Mouse (Mus musculus) left cerebral cortex, postnatal 25 days (tissue): Measurements from ENCODE around the gene Kdm1a. TPM values are rescaled to one million over a fixed set of nuclear protein-coding genes. Genes with fewer than 3 reads are reported as not detected.
A peak's percentile ranks its signal among the peaks of the same experiment; 100 is the strongest.

ENCODE experiments used
- DNase-seq, 2 experiments: peaks; one replicate each; pipeline ENCODE4 v3.0.0; 2022; ENCODE audit warnings: low spot score in 2 of 2, mixed read lengths in 1 of 2
- intact Hi-C: fragments of 180-260 bp; cut with DNase I; formaldehyde crosslinking; loops from one replicate; pipeline ENCODE4 v1.15.1; 2025
- total RNA-seq, 2 experiments: library from RNA; stranded (reverse); gene quantifications; 2 replicates each; pipeline ENCODE4 v1.2.3; 2021

Kdm1a gene
- total RNA-seq = 10 to 100 TPM; 93.2 to 97.2 TPM

DNA sequence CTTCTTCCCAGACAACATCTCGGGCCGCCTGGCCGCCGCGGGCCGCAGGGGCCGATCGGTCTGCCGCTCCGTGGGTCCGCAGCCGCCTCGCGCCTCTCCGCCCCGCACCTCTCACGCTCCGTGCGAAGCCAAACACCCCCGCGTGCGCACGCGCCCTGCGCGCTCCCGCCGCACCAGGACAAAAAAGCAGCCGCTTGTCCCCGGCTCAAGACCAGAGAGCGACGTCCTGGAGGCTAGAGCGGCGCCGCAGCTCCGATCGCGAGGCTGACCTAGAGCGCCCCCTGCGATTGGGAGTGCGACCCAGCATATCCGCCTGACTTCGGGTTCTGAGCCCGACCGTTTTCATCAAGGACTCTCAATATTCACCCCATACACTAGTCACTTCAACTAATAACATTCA lies at the start of gene Kdm1a:
Kdm1a (minus strand) TSS at position 156 of the 400 bp plus-strand sequence.
- intact Hi-C loops = loop anchor here (1.0 kb wide), 1 partner anchor 147 kb away; no protein-coding TSS in a partner anchor
- peak; percentile 95 to 96 for DNase-seq

DNA sequence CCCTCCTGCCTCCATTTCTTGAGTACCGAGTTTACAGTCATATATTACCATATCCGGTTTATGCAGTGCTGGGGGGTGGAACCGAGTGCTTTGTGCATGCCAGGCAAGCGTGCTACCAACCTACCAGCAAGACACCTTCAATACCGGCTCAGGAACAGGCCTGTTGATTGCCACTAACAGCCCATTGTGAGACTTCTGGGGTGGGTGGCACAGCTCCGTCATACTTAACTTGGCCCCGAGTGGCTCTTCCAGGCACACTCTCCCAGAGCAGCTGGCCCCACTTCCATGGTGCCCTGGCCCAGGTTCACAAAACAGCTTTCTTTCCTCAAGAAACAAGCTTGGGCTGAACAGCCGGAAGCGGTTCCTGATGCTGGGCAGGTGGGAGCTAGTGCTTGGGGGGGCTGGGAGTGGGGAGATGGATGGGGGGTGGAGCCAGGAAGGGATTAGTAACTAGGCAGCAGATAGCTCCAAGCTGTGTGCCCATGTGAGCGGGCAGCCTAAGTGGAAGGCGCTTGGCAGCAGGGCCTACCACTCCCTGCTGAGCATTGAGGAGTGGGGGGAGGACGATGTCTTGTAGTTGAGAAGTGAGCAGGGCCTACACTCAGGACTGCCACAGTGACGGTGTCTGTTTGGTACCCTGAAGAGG lies 49.5 kb upstream of the Kdm1a start:
- intact Hi-C loops = loop anchor here (5.0 kb wide), 1 partner anchor 330 kb away; no protein-coding TSS in a partner anchor
- DNase-seq = peak in 1 of 2 experiments; percentile 65

GRCm38 (mm10) chr4:136651357-136651811 lies 48.9 kb upstream of the Kdm1a start:
- DNase-seq = peak in 1 of 2 experiments; percentile 45
- intact Hi-C loops = loop anchor here (5.0 kb wide), 1 partner anchor 331 kb away; no protein-coding TSS in a partner anchor

DNA sequence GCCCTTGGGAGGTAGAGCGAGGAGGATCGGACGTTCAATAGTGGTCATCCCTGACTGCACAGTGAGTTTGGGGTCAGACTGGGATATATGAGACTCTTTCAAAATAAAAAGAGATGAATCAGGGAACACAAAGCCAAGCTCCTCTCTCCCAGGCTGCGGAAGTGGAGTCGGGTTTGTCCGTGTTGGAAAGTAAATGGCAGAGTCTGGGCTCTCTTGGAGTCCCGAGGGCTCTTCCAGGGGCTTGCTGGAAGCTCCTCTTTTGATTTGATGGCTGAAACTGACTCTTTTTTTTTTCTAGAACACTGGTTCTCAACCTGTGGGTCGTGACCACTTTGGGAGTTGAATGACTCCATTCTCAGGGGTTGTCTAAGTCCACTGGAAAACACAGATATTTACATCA lies 47.7 kb upstream of the Kdm1a start:
- DNase-seq = no peak
- intact Hi-C loops = loop anchor here (5.0 kb wide), 1 partner anchor 332 kb away; no protein-coding TSS in a partner anchor

DNA sequence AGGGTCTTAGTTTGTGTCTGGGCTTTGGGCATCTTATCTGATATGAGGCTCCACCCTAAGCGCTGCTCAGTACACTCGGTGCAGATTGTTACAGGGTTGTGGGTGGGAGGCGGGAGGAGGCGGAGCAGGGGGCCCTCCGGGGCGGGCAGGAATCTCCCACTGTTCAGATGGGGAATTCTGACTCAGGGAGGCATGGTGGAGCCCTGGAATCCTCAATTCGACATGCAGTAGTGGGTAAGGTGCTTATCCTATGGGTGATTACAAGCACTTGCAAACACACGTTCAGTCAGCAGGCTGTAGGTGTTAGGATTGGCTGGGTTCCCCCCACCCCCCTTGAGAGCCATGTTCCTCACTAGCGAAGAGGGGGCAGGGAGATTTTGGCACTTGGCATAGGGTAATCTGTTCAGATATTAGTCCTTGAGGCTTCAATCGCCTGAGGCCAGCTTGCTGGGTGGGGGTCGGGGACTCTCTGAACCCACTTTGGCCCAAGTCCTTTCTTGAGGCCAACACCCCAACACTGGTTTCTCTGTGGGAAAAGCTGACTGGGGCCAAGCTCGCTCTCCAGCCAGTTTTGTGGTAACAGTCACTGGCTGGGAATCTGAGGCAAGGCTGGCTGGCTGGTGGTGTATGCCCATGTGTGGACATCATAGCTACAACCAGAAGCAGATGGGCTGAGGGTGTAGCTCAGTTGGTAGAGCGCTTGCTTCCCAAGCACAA lies 47.1 kb upstream of the Kdm1a start:
- peak in 1 of 2 experiments; percentile 40 for DNase-seq
- intact Hi-C loops = loop anchor here (1.0 to 5.0 kb wide), 3 partner anchors 226 to 423 kb away; no protein-coding TSS in a partner anchor

GRCm38 (mm10) chr4:136648922-136649479 lies 46.5 kb upstream of the Kdm1a start:
- DNase-seq = peak; percentile 84 to 91

DNA sequence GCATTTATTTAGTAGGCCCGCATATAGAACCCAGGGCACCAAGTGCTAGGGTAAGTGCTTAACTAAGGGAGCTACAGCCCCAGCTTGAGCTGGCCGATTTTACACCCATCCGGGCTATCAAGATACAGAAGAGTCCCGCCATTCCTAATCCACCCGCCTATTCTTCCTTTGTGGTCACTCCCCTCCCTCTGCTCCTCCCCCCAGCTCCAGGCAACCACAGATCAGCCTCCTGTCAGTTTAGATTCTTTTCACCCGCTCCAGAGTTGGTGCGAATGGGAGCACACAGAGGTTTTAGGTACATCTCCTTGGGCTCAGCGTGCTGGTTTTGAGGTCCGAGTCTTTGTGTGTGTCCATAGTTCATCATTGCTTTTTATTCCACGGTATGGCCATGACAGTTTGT lies 36.4 kb upstream of the Kdm1a start:
- DNase-seq = no peak
- intact Hi-C loops = no loop called here

More at GRCm38 (mm10) chr4:136648922-136649479, 46.5 kb upstream of the Kdm1a start:
- intact Hi-C loops = loop anchor here (1.0 to 5.0 kb wide), 2 partner anchors 226 to 423 kb away; no protein-coding TSS in a partner anchor

DNA sequence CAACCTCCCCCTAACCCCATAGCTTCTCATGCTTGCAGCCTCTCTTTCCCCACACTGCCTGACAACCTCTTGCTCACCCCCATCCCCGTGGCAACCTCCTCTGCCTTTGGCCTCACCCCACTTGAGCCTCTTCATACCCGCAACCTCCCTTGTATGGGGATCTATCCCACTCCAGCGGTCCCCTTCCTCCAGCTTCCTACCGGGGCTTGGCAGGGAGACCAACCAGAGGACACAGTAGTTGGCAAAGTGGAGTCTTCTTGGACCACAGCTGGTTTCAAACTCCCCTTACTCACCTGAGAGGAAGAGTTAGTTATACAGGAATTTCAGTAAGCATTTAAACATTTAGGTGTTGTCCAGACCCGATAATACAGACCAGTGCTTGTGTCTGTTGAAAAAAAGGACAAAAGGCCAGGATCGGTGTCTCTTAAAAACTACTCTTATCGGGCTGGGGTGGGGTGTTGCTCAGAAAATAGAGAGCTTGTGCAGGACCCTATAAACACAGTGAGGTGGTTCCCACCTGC lies 35.8 kb upstream of the Kdm1a start:
- no peak for DNase-seq
- intact Hi-C loops = no loop called here

DNA sequence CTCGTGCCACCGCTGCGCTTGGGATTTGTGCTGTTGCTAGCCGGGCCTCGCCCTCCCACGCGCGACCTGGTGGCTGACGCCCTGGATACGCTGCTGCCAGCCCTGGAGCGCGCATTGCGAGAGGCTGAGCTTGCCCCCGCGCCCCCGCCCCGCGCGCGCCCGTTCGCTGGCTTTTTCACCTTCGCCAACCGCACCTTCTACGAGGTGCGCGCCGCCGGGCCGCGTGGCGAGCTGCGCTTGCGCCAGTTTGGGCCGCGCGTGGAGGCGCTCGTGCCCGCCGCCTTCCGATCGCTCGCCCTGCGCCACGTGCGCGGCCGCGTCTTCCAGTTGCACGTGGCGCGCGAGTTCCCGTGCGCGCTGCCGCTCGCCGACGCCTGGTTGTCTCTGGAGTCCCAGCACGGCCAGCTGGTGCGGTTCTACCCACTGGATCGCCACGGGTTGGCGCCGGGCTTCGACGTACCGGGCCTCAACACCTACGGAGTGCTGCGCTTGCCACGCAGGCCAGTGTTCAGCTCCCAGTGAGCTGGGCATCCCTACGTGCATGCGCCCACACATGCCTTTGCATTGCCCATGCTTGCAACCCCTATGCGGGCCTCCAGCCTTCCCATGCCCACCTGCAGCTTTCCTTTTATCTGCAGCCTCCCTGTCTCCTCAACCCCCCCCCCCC lies 35.2 kb upstream of the Kdm1a start:
- DNase-seq = peak; percentile 83 to 85
- intact Hi-C loops = no loop called here

DNA sequence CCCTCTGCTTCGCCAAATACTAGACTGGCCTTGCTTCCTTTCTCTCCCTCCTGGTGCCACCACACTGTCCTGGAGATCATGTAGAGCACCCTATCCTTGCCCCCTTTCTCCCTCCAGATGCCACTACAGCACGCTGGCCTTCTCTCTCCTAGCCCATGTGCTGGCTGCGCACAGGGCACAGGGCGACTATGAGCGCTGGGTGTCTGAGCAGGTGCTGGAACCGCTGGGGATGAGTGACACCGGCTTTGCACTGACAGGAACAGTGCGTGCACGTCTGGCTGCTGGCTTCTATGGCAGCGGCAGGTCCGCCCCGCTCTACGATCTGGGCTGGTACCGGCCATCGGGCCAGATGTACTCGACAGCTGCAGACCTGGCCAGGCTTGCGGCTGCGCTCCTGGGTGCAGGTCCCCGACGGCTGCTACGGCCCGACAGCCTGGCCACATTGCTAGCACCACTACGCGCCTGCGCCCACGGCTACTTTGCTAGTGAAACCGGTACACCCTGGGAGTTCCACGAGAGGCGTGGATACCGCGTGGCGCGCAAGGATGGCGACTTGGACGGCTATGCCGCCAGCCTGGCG lies 34.5 kb upstream of the Kdm1a start:
- intact Hi-C loops = no loop called here
- no peak for DNase-seq

DNA sequence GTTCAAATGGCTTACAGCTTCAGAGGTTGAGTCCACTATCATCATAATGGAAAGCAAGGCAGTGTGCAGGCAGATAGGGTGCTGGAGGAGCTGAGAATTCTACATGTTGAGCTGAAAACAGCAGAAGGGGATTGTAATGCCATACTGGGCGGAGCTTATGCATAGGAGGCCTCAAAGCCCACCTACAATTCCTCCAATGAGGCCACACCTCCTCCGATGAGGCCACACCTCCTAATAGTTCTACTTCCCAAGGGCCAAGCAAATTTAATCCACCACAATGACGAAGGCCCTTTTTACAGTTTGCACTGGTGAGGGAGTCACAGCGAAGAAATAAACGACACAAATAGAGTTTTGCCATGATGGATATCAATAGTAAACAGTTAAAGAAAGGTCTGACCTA lies 34.0 kb upstream of the Kdm1a start:
- no peak for DNase-seq
- intact Hi-C loops = no loop called here

- intact Hi-C loops = no loop called here
- no peak for DNase-seq
Observed at GRCm38 (mm10) chr4:136635995-136636394, 33.5 kb upstream of the Kdm1a start.

GRCm38 (mm10) chr4:136631237-136631994 lies 28.9 kb upstream of the Kdm1a start:
- peak in 1 of 2 experiments; percentile 63 for DNase-seq
- intact Hi-C loops = no loop called here

GRCm38 (mm10) chr4:136626590-136626989 lies 24.1 kb upstream of the Kdm1a start:
- intact Hi-C loops = no loop called here

DNA sequence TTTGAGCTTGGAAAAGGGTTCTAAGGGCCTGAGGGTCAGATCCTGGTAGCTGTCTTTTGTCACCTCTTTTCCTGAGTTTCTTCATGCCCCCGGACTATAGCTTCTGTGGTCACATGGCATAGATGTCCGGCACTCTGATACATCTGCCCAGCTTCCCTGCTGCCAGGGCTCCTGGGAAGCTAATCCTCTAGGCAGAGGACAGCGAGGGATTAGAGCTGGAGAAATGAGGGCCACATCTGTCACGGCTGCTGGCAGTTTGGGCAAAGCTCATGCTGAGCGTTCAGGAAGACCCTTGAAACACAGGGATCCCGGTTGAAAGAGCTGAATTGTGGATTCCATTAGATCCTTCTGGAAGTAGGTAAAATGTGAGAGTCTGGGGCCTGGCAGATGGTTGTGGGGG lies 19.9 kb upstream of the Kdm1a start, which contains the start of gene Lactbl1:
Lactbl1 (plus strand) TSS at position 234 of the 400 bp plus-strand sequence.
- intact Hi-C loops = loop anchor here (5.0 kb wide), 2 partner anchors 250 to 365 kb away; no protein-coding TSS in a partner anchor

More at GRCm38 (mm10) chr4:136626590-136626989, 24.1 kb upstream of the Kdm1a start:
- no peak for DNase-seq

GRCm38 (mm10) chr4:136621956-136622355 lies 19.4 kb upstream of the Kdm1a start:
- intact Hi-C loops = loop anchor here (1.0 to 5.0 kb wide), 4 partner anchors 95 to 365 kb away; no protein-coding TSS in a partner anchor
- no peak for DNase-seq

More for the DNA sequence above, 19.9 kb upstream of the Kdm1a start, which contains the start of gene Lactbl1:
- no peak for DNase-seq

DNA sequence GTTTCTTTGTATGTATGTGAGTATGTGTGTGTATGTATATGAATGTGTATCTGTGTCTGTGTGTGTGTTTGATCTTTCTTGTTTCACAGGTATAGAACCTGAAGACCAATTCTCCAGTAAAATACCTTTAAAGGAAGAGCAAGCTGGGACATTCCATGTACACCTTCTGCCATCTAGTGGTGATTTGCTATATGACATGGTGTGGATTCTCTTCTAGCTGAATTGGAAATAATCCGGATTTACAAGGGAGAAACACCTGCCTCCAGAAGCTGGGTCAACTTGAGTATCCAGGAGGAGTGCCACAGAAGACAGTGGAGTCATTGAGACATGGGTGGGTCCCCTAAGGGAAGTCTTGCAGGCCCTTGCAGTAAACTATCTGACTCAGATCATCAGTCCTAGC lies 18.8 kb upstream of the Kdm1a start:
- DNase-seq = peak; percentile 69 to 72
- intact Hi-C loops = loop anchor here (1.0 to 5.0 kb wide), 4 partner anchors 95 to 364 kb away; no protein-coding TSS in a partner anchor

- DNase-seq = no peak
- intact Hi-C loops = no loop called here
Observed at GRCm38 (mm10) chr4:136613657-136614056, 11.1 kb upstream of the Kdm1a start.
